Mouse (Mus musculus) urinary bladder, postnatal 25 days (tissue): ENCODE measurements around the gene Cacna1a.
"Not testable (repeated sequence)": the region's sequence is repeated elsewhere in the genome, so short reads cannot be mapped to it uniquely, and the experiment has no call there.

Source experiments
- DNase-seq: peaks from one replicate; pipeline ENCODE4 v3.0.0; 2022; ENCODE audit warnings: low spot score

Cacna1a gene

DNA sequence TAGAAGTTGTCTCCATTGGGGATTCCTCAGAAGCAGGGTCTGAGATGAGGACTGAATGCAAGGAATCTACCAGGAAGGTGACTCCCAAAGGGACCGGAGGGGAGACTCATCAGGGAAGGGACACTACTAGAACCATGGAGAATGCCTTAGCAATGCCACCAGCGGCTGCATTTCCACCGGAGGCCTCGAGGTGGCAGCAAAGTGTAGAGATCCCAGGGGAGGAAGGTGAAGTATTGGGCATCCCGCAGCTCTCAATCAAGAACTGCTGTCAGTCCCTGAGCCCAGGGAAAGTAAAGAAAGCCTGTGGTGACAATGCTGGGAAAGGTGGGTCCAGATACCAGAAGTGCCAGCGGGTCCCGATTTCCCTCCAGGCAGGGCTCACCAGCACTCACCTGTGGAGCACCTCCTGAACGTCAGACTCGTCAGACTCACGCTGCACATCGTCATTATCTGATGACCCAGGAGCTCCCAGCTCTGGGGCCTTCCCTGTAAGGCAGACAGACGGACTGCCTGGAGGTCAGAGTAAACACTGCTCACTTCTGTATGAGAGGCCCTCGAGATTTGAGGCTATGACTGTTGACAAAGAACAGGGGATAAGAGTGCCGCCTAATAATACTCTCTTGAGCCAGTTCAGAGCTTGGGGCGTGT is 203.9 kb downstream of the Cacna1a start:
- DNase-seq, result peak; percentile 72

DNA sequence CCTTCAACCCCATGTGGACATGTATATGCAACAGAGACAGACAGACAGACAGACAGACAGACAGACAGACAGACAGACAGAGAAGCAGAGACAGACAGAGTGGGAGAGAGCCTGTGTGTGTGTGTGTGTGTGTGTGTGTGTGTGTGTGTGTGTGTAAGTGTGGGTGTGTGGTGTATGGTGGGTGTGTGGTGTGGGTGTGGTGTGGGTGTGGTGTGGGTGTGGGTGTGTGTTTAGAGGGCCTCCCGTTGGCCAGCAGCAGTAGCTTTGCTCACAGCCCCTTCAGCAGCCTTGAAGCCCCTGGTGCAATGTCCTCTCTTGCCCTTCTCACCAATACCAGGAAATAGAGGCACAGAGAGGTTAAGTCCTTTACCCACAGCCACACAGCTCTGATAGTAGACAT is 204.9 kb downstream of the Cacna1a start:
- DNase-seq, result no peak

DNA sequence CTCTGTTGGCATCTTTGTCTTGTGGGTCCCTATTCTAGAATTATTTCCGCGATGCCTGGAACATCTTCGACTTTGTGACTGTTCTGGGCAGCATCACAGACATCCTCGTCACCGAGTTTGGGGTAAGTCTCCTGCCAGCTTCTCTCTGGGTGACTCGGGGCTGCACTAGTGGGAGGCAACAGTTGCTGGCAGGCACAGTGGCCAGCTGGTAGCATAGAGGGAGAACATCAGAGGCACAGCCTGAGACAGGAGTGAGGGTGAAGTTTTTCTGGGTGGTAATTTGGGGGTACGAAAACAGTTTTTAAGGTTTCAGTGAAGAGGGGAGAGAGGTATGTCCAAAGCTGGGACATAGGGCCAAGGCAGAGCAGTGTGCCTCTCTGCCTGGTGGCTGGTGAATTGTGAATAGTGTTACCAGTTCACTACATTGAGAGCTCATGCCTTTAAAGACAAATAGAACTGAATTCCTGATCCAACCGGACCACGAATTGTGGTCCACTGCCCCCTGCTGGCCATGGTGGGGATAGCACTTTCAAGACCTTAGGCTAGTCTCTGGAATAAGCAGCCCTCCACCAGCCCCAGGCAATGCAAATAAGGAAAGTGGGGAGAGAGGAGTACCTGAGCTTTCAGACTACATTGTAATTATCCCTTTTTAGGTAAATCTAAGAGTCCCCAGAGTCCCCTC is 206.0 kb downstream of the Cacna1a start:
- DNase-seq, result peak; percentile 70

DNA sequence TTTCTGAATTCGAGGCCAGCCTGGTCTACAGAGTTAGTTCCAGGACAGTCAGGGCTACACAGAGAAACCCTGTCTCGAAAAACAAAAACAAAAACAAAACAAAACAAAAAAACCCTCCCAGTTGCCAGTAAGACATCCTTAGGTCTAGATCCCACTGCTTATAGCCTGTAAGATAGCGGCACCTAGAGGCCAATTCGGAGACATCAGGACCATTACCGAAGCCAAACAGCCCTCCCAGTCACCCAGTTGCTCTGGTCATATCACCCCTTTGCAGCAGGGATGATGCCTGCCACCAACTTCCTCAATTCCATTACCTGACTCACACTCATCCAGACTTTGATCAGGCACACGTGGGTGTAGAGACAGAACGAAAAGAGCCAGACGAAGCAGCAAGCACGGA is 207.4 kb downstream of the Cacna1a start:
- DNase-seq, result peak; percentile 46

DNA sequence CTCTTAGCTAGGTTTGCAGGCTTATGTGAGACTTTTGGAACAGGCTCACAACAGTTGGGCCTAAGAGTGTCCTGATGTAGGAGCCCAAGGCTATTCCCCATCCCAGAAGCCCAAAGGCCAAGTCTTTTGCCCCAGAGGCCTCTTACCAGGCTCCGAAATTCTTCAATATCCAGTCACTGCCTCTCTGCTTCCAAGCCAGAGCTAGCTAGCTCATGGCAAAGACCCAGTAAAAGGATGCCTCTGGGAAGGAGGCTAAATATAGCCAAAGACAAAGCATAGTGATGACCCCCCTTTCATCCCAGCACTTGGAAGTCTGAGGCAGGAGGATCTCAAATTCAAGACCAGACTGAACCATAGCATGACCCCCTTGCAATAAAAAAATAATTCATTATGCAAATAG is 211.2 kb downstream of the Cacna1a start:
- DNase-seq, result no peak

DNA sequence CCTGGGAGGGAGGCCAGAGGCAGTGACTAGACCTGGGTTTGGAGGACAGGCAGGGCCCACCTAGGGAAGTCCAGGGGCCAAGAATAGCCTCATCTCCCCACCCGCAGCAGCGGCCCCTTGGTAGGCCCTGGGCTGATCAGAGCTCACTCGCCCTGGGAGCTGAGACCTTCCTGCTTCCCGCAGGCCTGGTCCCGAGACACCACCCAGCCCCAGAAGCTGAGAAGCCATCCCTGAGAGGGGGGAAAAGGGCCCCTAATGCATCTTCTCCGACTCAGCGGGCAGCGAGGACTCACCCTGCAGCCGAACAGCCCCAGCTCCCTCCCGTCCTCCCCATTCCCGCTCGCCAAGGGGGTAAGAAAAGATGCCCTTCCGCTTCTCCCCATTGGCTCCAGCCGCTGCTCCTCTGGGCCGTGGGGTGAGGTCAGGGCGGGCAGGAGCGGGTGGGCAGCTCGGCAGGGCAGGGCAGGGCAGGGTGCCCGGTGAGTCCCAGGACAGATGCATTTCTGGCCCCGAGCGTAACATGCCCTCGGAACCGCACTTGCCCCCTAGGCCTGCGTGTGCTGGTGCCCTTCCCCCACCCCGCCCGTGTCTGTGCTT is 212.2 kb downstream of the Cacna1a start:
- no peak for DNase-seq

DNA sequence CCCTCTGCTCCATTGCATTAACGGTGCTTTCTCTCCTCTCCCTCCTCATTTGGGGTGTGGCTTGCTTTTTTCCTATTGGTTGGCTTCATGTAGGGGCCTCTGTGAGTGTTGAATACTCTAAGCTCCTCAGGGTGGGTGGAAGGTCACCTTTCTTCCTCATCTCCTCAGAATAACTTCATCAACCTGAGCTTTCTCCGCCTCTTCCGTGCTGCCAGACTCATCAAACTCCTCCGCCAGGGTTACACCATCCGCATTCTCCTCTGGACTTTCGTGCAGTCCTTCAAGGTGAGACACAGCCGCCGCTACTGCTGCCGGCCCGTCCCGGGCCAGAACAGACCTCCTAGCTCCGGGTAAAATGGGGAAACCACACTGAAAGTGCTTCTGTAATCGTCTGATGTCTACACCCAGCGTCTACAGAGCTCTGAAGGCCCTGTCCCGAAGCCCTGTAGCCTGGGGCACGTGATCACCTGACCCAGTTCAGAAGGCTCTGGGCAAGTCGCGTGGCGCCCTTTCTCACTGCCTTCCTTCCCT is 213.0 kb downstream of the Cacna1a start:
- no peak for DNase-seq

DNA sequence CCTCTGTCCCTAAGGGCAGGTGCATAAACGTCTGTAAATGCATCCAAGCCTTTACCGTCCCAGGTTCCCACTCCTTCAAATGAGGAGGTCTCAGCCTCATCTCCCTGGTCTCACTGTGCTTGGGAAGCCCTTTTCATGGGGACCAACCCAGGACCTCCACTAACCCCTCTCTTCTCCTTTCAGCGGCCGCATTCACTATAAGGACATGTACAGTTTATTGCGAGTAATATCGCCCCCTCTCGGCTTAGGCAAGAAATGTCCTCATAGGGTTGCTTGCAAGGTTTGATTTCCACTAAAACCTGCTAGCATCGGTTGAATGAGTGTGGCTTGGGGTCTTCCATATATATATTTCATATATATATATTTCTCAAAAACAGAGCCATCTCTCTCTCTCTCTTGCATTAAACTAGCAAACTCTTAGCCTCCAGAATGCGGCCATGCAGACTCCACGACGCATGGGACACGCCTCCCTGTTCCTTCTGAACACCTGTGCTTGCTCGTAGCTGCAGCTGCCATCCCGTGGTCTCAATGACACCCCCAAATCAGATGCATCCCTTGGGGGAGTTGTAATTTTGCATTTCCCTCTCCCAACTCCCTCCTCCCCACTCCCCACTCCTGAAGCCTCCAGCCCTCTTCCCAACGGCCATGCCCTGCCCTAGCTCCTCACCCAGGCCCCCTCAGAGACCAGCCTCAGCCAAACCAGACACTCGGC is 226.4 kb downstream of the Cacna1a start:
- DNase-seq, result no peak

DNA sequence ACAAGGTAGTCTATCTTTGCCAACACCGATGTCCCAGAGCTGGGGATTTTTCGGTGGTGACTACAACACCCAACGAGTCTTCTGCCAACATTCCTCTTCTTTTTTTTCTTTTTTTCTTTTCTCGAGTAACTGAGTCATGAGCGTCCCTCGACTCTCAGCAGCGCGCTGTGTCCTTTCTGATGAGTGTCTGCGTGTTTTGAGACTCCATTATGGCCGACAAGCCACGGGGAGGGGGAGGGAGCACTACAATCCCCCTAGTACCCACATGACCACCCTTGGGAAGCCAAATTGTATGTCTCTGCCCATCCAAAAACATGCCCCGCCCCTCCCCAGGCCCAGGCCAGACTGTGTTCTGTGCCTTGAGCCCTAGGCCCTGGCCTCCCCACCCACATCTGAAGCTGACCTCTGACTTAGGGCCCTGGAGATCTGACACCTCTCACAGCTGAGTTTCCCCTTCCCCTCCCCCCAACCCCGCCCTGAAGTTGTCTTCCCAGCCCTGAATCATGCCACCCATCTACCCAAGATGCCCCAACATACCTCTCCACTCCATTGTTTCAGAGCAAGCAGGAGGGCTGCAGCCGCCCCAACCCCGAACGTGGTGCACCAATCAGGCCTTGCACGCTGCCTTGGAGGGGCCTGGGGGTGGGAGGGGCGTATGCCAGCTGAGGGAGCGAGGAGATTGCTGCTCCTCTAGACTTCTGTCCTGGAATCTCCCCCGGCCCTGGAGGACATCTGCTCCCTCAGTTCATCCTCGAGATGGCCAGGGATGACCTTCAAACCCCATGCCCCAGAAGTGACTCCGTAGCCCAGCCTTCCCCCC is 227.6 kb downstream of the Cacna1a start:
- no peak for DNase-seq

DNA sequence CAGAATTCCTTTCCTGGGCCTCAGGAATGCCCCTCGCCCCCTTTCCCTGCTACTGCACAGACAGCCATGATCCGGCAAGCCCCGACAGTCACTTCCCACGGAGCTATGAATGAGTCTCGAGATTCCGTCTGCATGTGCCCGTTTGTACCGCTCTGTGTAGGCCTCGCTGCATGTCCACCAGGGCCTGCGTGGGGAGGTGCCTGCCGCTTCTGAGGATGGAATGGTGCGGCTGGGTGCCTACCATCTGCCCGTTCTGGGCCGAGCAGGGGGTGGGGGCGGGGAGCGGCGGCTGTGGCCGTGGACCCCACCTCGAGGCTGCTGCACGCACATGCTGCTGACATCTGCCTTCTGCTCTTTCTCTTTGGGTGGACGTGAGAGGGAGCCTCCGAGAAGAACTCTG is 228.8 kb downstream of the Cacna1a start:
- DNase-seq, result no peak

DNA sequence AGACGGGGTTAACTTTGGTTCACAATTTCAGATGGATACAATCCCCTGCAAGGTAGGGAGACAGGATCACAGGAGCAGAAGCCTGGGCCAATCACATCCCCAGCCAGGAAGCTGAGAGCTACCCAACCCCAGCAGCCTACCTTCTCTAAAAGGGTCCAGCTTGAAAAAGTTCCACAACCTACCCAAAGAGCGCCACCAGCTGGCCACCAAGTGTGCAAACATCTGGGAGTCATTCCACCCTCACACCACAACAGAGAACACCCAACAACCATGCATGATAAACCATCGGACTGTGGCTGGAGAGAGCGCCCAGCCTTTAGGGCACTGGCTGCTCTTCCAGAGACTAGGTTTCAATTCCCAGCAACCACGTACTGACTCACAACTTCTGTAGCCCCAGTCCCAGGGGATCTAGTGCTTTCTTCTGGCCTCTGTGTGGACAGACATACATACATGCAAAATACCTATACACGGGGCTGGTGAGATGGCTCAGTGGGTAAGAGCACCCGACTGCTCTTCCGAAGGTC is 232.9 kb downstream of the Cacna1a start:
- no peak for DNase-seq

DNA sequence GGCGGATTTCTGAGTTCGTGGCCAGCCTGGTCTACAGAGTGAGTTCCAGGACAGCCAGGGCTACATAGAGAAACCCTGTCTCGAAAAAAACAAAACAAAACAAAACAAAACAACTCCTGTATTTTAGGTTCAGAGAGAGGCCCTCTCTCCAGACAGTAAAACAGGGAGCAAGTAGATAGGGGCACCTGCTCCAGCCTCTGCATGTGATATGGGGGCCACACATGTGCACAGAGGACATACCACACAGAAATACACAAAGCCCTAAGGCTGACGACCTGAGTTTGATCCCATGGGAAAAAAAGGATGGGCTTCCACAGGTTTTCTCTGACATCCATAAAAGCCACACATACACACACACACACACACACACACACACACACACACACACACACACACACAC is 235.2 kb downstream of the Cacna1a start:
- DNase-seq, result not testable (repeated sequence)

DNA sequence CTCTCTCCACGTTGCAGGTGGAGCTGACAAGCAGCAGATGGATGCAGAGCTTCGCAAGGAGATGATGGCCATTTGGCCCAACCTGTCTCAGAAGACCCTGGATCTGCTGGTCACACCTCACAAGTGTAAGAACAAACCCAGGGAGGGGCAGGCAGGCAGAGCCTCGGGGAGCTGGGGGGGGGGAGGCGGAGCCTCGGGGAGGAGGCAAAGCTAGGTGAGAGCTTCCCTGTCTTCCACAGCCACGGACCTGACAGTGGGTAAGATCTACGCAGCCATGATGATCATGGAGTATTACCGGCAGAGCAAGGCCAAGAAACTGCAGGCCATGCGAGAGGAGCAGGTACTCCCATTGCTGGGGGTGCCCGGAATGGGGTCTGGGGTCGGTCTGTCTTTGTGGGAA is 241.3 kb downstream of the Cacna1a start:
- no peak for DNase-seq

DNA sequence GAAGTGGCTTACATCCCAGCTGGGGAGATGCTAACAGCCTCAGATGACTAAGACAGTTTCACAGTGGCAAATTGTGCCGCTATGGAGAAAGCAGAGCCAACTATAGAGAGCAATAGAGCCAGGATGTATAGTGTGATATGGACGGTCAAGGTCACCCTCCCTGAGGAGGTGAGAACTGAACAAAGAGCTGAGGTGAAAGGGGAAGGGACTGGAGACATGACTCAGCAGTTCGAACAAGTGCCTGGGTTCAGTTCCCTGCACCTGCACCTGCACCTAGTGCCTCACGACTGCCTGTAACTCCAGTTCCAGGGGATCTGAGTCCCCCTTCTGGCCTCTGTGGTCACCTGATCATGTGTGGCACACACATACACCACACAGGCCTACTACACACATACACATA is 241.9 kb downstream of the Cacna1a start:
- no peak for DNase-seq

DNA sequence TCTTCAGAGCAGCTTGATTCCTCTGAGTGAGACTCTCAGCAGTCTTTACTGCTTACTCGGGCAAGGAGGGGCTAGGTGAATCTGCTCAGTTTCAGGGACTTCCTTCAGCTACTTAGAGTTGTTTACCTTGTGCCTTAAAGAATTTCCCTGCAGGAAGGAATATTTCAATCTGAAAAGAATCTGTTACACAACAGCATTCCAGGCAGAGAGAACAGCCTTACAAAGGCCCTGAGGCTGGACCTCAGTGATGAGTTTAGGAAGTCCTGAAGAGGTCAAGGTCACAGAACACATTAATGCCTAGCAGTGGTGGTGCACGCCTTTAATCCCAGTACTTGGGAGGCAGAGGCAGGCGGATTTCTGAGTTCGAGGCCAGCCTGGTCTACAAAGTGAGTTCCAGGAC is 243.6 kb downstream of the Cacna1a start:
- no peak for DNase-seq

DNA sequence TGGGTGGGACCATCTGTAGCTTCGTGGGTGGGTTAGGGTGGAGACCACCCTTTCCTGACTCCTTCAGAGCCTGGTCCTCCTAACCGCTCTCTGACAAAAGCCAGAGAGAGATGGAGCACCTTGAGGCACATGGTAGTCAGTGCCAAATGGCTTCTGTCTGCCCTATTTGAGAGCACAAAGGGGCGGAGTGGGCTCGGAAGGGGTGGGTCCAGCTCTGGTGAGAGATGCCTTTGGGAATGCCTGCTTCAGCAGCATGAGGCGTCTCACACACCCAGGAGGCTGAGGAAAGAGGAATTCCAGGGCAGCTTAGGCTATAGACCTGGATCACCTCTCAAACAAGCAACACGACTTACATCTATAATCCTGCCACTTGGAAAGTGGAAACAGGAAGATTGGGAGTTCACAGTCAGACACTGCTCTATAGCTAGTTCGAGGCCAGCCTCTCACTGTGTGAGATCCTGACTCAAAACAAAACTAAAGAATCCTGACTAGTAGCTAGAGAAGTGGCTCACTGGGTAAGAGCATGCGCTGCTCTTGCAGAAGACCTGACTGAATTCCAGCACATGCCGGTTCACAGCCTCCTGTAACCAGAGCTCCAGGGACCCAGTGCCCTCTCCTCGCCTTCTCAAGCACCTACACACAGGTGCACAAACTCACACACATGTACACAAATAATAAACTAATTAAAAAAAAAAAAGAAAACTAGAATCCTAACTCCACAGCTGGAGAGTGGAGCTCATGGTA is 245.8 kb downstream of the Cacna1a start:
- DNase-seq, result no peak

DNA sequence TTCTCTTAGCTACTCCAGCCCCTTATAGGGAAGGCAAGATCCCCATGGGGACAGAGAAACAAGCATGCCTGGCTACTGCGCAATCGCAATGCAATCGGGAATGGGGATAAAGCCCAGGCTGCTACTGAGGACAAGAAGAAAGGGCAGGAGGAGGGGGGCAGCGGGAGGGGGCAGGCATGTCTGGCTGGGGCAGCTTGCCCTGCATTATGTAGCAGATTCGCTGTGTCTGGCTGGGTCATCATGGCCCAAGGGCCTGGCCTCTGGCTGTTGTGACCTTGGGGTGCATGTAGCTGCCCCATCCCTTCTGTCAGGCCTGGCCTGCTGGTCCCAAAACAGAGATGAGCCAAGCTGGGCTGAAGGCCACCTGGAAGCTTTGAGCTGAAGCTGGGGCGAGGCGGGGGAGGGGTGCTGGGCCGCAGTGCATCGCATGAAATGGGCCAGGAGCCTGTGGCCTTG is 246.6 kb downstream of the Cacna1a start:
- DNase-seq, result no peak

DNA sequence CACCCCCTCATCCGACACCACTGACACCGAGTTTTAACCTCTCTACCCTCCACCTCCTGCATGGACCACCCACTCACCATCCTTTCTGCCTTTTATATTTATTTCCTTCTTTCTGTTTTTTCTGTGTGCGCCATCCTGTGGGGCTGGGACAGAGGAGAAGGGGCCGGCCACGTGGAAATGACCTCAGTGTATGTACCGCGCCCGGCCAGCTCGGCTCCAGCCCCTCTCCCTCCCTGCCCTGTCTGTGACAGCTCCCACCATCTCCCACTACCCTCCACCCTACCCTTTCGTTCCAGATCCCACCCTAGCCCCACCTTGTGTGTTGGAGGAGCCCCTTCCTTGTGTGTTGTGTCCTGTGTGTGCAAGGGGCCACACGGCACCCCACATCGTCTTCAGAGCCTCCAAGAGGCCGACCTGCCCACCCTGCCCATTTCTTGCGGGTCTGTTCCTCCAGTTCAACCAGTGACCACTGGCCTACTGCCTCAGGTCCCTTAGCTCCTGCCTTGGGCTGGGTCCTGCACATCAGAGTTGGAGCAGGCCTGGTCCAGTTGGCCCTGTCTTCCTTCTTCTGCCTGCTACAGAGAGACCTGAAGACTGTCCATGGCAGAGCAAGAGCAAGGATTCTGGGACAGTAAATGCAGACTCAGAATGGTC is 247.3 kb downstream of the Cacna1a start:
- DNase-seq, result no peak

DNA sequence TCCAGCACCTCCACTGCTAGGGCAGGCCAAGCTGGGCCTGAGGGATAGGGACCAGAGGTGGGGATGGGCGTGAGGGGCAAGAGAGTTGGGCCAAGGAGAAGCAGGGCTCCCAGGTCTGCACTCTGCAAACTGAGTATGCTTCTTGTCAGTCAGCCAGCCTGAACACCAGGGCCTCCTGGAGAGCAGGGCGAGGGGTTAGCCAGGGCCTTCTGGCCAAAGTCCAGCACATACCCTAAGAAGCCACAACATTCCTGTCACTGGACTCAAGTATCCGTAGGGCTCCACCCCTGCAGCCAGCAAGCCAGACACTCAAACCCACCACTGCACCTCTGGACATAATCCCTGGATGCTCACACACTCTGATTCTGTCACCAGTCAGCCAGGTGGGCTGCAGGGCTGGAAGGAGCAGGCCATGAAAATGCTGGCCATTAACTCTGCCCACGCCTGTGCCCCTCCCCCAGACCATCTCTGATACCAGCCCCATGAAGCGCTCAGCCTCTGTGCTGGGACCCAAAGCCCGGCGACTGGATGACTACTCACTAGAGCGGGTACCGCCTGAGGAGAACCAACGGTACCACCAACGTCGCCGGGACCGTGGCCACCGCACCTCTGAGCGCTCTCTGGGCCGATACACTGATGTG is 247.9 kb downstream of the Cacna1a start:
- no peak for DNase-seq
